ENCODE assay signal across 11 mouse cellular contexts in genomic region chr11:65107734-65108171, GRCm38 (mm10). TPM values are rescaled to one million over a fixed set of nuclear protein-coding genes. Genes with fewer than 3 reads are reported as not detected.
A peak's percentile ranks its signal among the peaks of the same experiment; 100 is the strongest.
DNase-seq lines count a peak whose midpoint lies in the region; ATAC-seq lines count a peak whose summit lies in the region.
"Had no signal": no experiment of that assay in that cellular context is flagged by ENCODE, and none has a peak within 500 bp of the region (broad histone marks: within the 10 kb centered on the region; RNA-seq: fewer than 3 reads in every experiment).

No protein-coding gene starts in this region.

- H3K4me2 ChIP-seq in heart, embryonic 11.5 days = no peak overlapping the region
- no peak overlapping the region for H3K4me2 ChIP-seq in neural tube, embryonic 12.5 days (replicated peaks)
- no peak overlapping the region for H3K4me2 ChIP-seq in forebrain, embryonic 16.5 days (ENCODE audit: low read length)
- H3K4me2 ChIP-seq in stomach, embryonic 15.5 days = no peak overlapping the region

- no peak; the same call in 1 of the 2 replicates for ATAC-seq in heart, embryonic 11.5 days (replicated peaks; ENCODE audit: insufficient number of reproducible peaks, low FRiP score, low TSS enrichment)
- peak; percentile 53; the same call in 1 of the 2 replicates for ATAC-seq in neural tube, embryonic 12.5 days (ENCODE audit: low FRiP score, low read depth)
- peak; percentile 72 for ATAC-seq in forebrain, embryonic 16.5 days
- ATAC-seq in stomach, embryonic 15.5 days (ENCODE audit: insufficient read depth, low FRiP score, low read depth) = peak; percentile 47; the same call in 1 of the 2 replicates

- H3K9ac ChIP-seq in heart, embryonic 11.5 days (ENCODE audit: low read depth, low read length) = no peak overlapping the region
- H3K9ac ChIP-seq in neural tube, embryonic 12.5 days = no peak overlapping the region
- no peak overlapping the region for H3K9ac ChIP-seq in forebrain, embryonic 16.5 days (replicated peaks; ENCODE audit: low read depth, low read length)
- no peak overlapping the region for H3K9ac ChIP-seq in stomach, embryonic 15.5 days

- no peak overlapping the region for H3K4me3 ChIP-seq in heart, embryonic 11.5 days (ENCODE audit: low read depth, low read length)
- H3K4me3 ChIP-seq in heart, embryonic 10.5 days = no peak overlapping the region
- no peak overlapping the region for H3K4me3 ChIP-seq in neural tube, embryonic 12.5 days
- no peak overlapping the region for H3K4me3 ChIP-seq in forebrain, embryonic 16.5 days (replicated peaks; ENCODE audit: low read length)
- no peak overlapping the region for H3K4me3 ChIP-seq in stomach, embryonic 15.5 days (replicated peaks)

- H3K36me3 ChIP-seq in heart, embryonic 11.5 days (ENCODE audit: control insufficient read depth, insufficient read depth, low read length) = no peaks in the 10 kb centered on the region
- H3K36me3 ChIP-seq in heart, embryonic 10.5 days = no peaks in the 10 kb centered on the region
- no peaks in the 10 kb centered on the region for H3K36me3 ChIP-seq in neural tube, embryonic 12.5 days
- no peaks in the 10 kb centered on the region for H3K36me3 ChIP-seq in forebrain, embryonic 16.5 days (ENCODE audit: control insufficient read depth, insufficient read depth)
- H3K36me3 ChIP-seq in stomach, embryonic 15.5 days = no peaks in the 10 kb centered on the region

- peaks cover 26% of the 10 kb centered on the region for H3K4me1 ChIP-seq in heart, embryonic 11.5 days (ENCODE audit: control insufficient read depth, insufficient read depth, low read length)
- peaks cover 35% of the 10 kb centered on the region for H3K4me1 ChIP-seq in heart, embryonic 10.5 days
- peaks cover 13% of the 10 kb centered on the region; the same call in 1 of the 2 replicates for H3K4me1 ChIP-seq in neural tube, embryonic 12.5 days
- peaks cover 4% of the 10 kb centered on the region; the same call in 1 of the 2 replicates for H3K4me1 ChIP-seq in forebrain, embryonic 16.5 days (replicated peaks; ENCODE audit: control insufficient read depth, insufficient read depth, low read length)
- peaks cover 19% of the 10 kb centered on the region for H3K4me1 ChIP-seq in stomach, embryonic 15.5 days

- no peaks in the 10 kb centered on the region for H3K27me3 ChIP-seq in heart, embryonic 11.5 days (ENCODE audit: control insufficient read depth, insufficient read depth, low read length)
- no peaks in the 10 kb centered on the region for H3K27me3 ChIP-seq in heart, embryonic 10.5 days (ENCODE audit: insufficient read depth, poor library complexity, severe bottlenecking)
- H3K27me3 ChIP-seq in neural tube, embryonic 12.5 days (replicated peaks) = no peaks in the 10 kb centered on the region
- no peaks in the 10 kb centered on the region for H3K27me3 ChIP-seq in forebrain, embryonic 16.5 days (replicated peaks; ENCODE audit: control insufficient read depth, insufficient read depth, low read length)
- H3K27me3 ChIP-seq in stomach, embryonic 15.5 days (replicated peaks) = no peaks in the 10 kb centered on the region
- H3K27me3 ChIP-seq: CH12.LX had no signal

- DNase-seq in heart, embryonic 10.5 days (ENCODE audit: low spot score) = no peak
- DNase-seq in neural tube, embryonic 10.5 days (ENCODE audit: extremely low spot score, low spot score) = no peak
- no peak for DNase-seq in gastrocnemius, adult 8-10 months (ENCODE audit: low spot score in 2 of 2)
- no peak for DNase-seq in frontal cortex, postnatal 14 days (ENCODE audit: low spot score in 2 of 2)
- DNase-seq: thymus, adult 2 months had no signal

- 0 out of 2 replicates have a peak overlapping the region, but pooled peaks have one; percentile 29 for H3K27ac ChIP-seq in heart, embryonic 11.5 days (ENCODE audit: low read depth, low read length)
- no peak overlapping the region; the same call in 1 of the 2 replicates for H3K27ac ChIP-seq in heart, embryonic 10.5 days
- H3K27ac ChIP-seq in neural tube, embryonic 12.5 days = no peak overlapping the region
- no peak overlapping the region for H3K27ac ChIP-seq in forebrain, embryonic 16.5 days (ENCODE audit: low read length)
- H3K27ac ChIP-seq in stomach, embryonic 15.5 days = no peak overlapping the region

- no peaks in the 10 kb centered on the region for H3K9me3 ChIP-seq in heart, embryonic 11.5 days (replicated peaks; ENCODE audit: control insufficient read depth, low read length)
- H3K9me3 ChIP-seq in heart, embryonic 10.5 days = no peaks in the 10 kb centered on the region
- no peaks in the 10 kb centered on the region for H3K9me3 ChIP-seq in neural tube, embryonic 12.5 days
- no peaks in the 10 kb centered on the region for H3K9me3 ChIP-seq in forebrain, embryonic 16.5 days (ENCODE audit: control insufficient read depth, low read length)
- no peaks in the 10 kb centered on the region for H3K9me3 ChIP-seq in stomach, embryonic 15.5 days

- WGBS in heart, embryonic 11.5 days (ENCODE audit: insufficient replicate concordance) = 67% methylated on average over 5 of the region's 5 CpGs
- WGBS in heart, embryonic 10.5 days = 68% methylated on average over 5 of the region's 5 CpGs
- WGBS in neural tube, embryonic 12.5 days = 72% methylated on average over 5 of the region's 5 CpGs
- 48% methylated on average over 5 of the region's 5 CpGs for WGBS in forebrain, embryonic 16.5 days
- WGBS in stomach, embryonic 15.5 days = 72% methylated on average over 5 of the region's 5 CpGs

RNA-seq across cellular contexts. Expression of gene 1700086D15Rik, which starts 51.9 kb away (rescaled TPM):
- 0.43 TPM in 1 of 2 replicates, not detected in the other for polyA plus RNA-seq in heart, embryonic 11.5 days (2014; fragmentation: Nextera tagmentation; extraction: Ambion mirVana)
- 0.14 and 0.16 TPM in 2 replicates for polyA plus RNA-seq in heart, embryonic 10.5 days (2016; fragmentation: Nextera tagmentation; extraction: Ambion mirVana)
- polyA plus RNA-seq in neural tube, embryonic 12.5 days (2016; fragmentation: Nextera tagmentation; extraction: Ambion mirVana) = not detected in 2 replicates
- polyA plus RNA-seq in forebrain, embryonic 16.5 days (2015; fragmentation: Nextera tagmentation; extraction: Ambion mirVana) = not detected in 2 replicates
- 0.19 TPM in 1 of 2 replicates, not detected in the other for polyA plus RNA-seq in stomach, embryonic 15.5 days (2015; fragmentation: Nextera tagmentation; extraction: Ambion mirVana)
- under 1 TPM in 1 of 4 experiments, not detected in 3; 0.22 TPM for total RNA-seq in gastrocnemius, adult 8-10 months (2022)
- total RNA-seq: CH12.LX had no signal
- polyA plus RNA-seq: intestine, embryonic 14.5 days; thymus, adult 2 months had no signal

RNA-seq across cellular contexts. Expression of gene Arhgap44, which starts 55.0 kb away (rescaled TPM):
- polyA plus RNA-seq in heart, embryonic 11.5 days (2014; fragmentation: Nextera tagmentation; extraction: Ambion mirVana) = 10.1 and 12.4 TPM in 2 replicates
- polyA plus RNA-seq in heart, embryonic 10.5 days (2016; fragmentation: Nextera tagmentation; extraction: Ambion mirVana) = 8.4 and 11.3 TPM in 2 replicates
- polyA plus RNA-seq in neural tube, embryonic 12.5 days (2016; fragmentation: Nextera tagmentation; extraction: Ambion mirVana) = 6.8 and 7.9 TPM in 2 replicates
- polyA plus RNA-seq in forebrain, embryonic 16.5 days (2015; fragmentation: Nextera tagmentation; extraction: Ambion mirVana) = 11.1 and 12.4 TPM in 2 replicates
- 6.2 and 6.9 TPM in 2 replicates for polyA plus RNA-seq in stomach, embryonic 15.5 days (2015; fragmentation: Nextera tagmentation; extraction: Ambion mirVana)
- 10 to 100 TPM in 3 of 4 experiments, 1 to 10 TPM in 1; 8.4 to 11.2 (median 10.9) TPM for total RNA-seq in gastrocnemius, adult 8-10 months (2022)
- total RNA-seq: CH12.LX had no signal
